Mouse (Mus musculus): Measurements from ENCODE around the gene Phldb3. TPM values are rescaled to one million over a fixed set of nuclear protein-coding genes. Genes with fewer than 3 reads are reported as not detected.

Gene Phldb3
- total RNA-seq, 4 experiments from 2014 or later: 0.27 to 0.75 (median 0.61) TPM

Other genes starting within 250 kb of the Phldb3 start
- under 1 TPM; 0.17 to 0.74 (median 0.24) TPM for gene Kcnn4, start 240.5 kb upstream of the Phldb3 start, total RNA-seq (2022)
- gene Smg9, start 211.1 kb upstream of the Phldb3 start, total RNA-seq (2022): 10 to 100 TPM in 2 of 4 experiments, 1 to 10 TPM in 2; 8.8 to 10.4 (median 9.9) TPM
- gene Irgc1, start 158.5 kb upstream of the Phldb3 start, total RNA-seq (2022): not detected
- gene Plaur, start 148.3 kb upstream of the Phldb3 start, total RNA-seq (2022): under 1 TPM; 0.41 to 0.92 (median 0.63) TPM
- gene Cadm4, start 128.7 kb upstream of the Phldb3 start, total RNA-seq (2022): 1 to 10 TPM in 3 of 4 experiments, under 1 TPM in 1; 0.87 to 3.6 (median 1.8) TPM
- 1 to 10 TPM; 2.5 to 5.2 (median 4.0) TPM for gene Zfp428, start 103.8 kb upstream of the Phldb3 start, total RNA-seq (2022)
- gene AC161166.1, start 98.3 kb upstream of the Phldb3 start, total RNA-seq (2022): not detected
- gene Irgq, start 80.1 kb upstream of the Phldb3 start, total RNA-seq (2022): 10 to 100 TPM; 10.9 to 15.8 (median 12.7) TPM
- gene Pinlyp, start 64.6 kb upstream of the Phldb3 start, total RNA-seq (2022): not detected
- gene Xrcc1, start 64.5 kb upstream of the Phldb3 start, total RNA-seq (2022): 10 to 100 TPM; 16.1 to 22.1 (median 17.3) TPM
- 10 to 100 TPM; 23.1 to 30.0 (median 24.6) TPM for gene Ethe1, start 23.2 kb upstream of the Phldb3 start, total RNA-seq (2022)
- under 1 TPM in 1 of 4 experiments, not detected in 3; 0.10 TPM for gene Zfp575, start 23.1 kb upstream of the Phldb3 start, total RNA-seq (2022)
- not detected for gene Lypd3, start 25.8 kb downstream of the Phldb3 start, total RNA-seq (2022)
- not detected for gene Tex101, start 65.9 kb downstream of the Phldb3 start, total RNA-seq (2022)
- gene BC049730, start 98.5 kb downstream of the Phldb3 start, total RNA-seq (2022): not detected
- not detected for gene Gm4763, start 116.1 kb downstream of the Phldb3 start, total RNA-seq (2022)
- not detected for gene Cd177, start 149.5 kb downstream of the Phldb3 start, total RNA-seq (2022)
- not detected for gene Ceacam10, start 166.4 kb downstream of the Phldb3 start, total RNA-seq (2022)